Mouse (Mus musculus): ENCODE measurements at regions not wholly inside any gene's neighbourhood (a gene's known extent, or its start where the extent isn't known, plus 50 kb on each side); places are given as distances from the start of the nearest gene placed in this dataset.

GRCm38 (mm10) chr4:87566616-87567015, 336.3 kb upstream of the Slc24a2 start:
- DNase-seq (ENCODE audit: low spot score), result no peak

GRCm38 (mm10) chr4:87554912-87555311, 324.6 kb upstream of the Slc24a2 start:
- DNase-seq (ENCODE audit: low spot score), result no peak
